Mouse (Mus musculus): ENCODE measurements around the gene Hsd17b2.
A peak's percentile ranks its signal among the peaks of the same experiment; 100 is the strongest.

Hsd17b2 gene

GRCm38 (mm10) chr8:117772597-117772996 lies 70.9 kb downstream of the Hsd17b2 start:
- peak; percentile 33 for DNase-seq (ENCODE audit: low read depth, low spot score)

- DNase-seq (ENCODE audit: low read depth, low spot score): peak; percentile 67
Measured at GRCm38 (mm10) chr8:117775626-117776025, 73.9 kb downstream of the Hsd17b2 start.

- DNase-seq (ENCODE audit: low read depth, low spot score): no peak
Measured at GRCm38 (mm10) chr8:117776075-117776474, 74.4 kb downstream of the Hsd17b2 start.

- DNase-seq (ENCODE audit: low read depth, low spot score): no peak
Measured at GRCm38 (mm10) chr8:117778531-117779322, 77.0 kb downstream of the Hsd17b2 start.

GRCm38 (mm10) chr8:117779344-117779743 lies 77.6 kb downstream of the Hsd17b2 start:
- no peak for DNase-seq (ENCODE audit: low read depth, low spot score)

- DNase-seq (ENCODE audit: low read depth, low spot score): no peak
Measured at GRCm38 (mm10) chr8:117781375-117782129, 79.8 kb downstream of the Hsd17b2 start.

- no peak for DNase-seq (ENCODE audit: low read depth, low spot score)
Measured at GRCm38 (mm10) chr8:117783021-117783420, 81.3 kb downstream of the Hsd17b2 start.

- DNase-seq (ENCODE audit: low read depth, low spot score): no peak
Measured at GRCm38 (mm10) chr8:117786428-117786827, 84.7 kb downstream of the Hsd17b2 start.

- no peak for DNase-seq (ENCODE audit: low read depth, low spot score)
Measured at GRCm38 (mm10) chr8:117792616-117793144, 91.0 kb downstream of the Hsd17b2 start.

- DNase-seq (ENCODE audit: low read depth, low spot score): no peak
Measured at GRCm38 (mm10) chr8:117794581-117794980, 92.9 kb downstream of the Hsd17b2 start.

- no peak for DNase-seq (ENCODE audit: low read depth, low spot score)
Measured at GRCm38 (mm10) chr8:117796464-117796863, 94.8 kb downstream of the Hsd17b2 start.

GRCm38 (mm10) chr8:117798066-117798465 lies 96.4 kb downstream of the Hsd17b2 start:
- DNase-seq (ENCODE audit: low read depth, low spot score): no peak

GRCm38 (mm10) chr8:117801443-117802298 lies 100.0 kb downstream of the Hsd17b2 start, which contains the start of gene Mphosph6:
Gene Mphosph6, minus strand, starts transcription at chr8:117801943.
- DNase-seq (ENCODE audit: low read depth, low spot score): peak; percentile 97

- DNase-seq (ENCODE audit: low read depth, low spot score): no peak
Measured at GRCm38 (mm10) chr8:117802299-117802689, 100.6 kb downstream of the Hsd17b2 start.

GRCm38 (mm10) chr8:117805419-117805818 lies 103.7 kb downstream of the Hsd17b2 start:
- DNase-seq (ENCODE audit: low read depth, low spot score): no peak
